Mouse (Mus musculus) E14TG2a.4 (cell line): ENCODE data around the gene Lcat.
A peak's percentile ranks its signal among the peaks of the same experiment; 100 is the strongest.

ENCODE experiments used
- H3K27me3 ChIP-seq: 2 replicates; pipeline ENCODE4 v1.6.1; 2014; ENCODE audit warnings: low read length, control low read depth; ENCODE audit not compliant: insufficient read depth
- H3K36me3 ChIP-seq: 2 replicates; pipeline ENCODE4 v1.6.1; 2014; ENCODE audit warnings: low read length, control low read depth; ENCODE audit not compliant: insufficient read depth
- H3K4me1 ChIP-seq: replicated peaks from 2 replicates; pipeline ENCODE4 v1.6.1; 2014; ENCODE audit warnings: low read depth, low read length, control low read depth
- H3K4me3 ChIP-seq: replicated peaks from 2 replicates; pipeline ENCODE4 v1.5.1; 2014; ENCODE audit warnings: mild to moderate bottlenecking, low read length
- H3K9me3 ChIP-seq: 2 replicates; pipeline ENCODE4 v1.6.1; 2014; ENCODE audit warnings: low read length, control low read depth
- CTCF ChIP-seq: conservative IDR thresholded peaks from 2 replicates; pipeline ENCODE4 v1.5.1; 2014; ENCODE audit warnings: low read length
- NANOG ChIP-seq: IDR thresholded peaks from 2 replicates; pipeline ENCODE4 v1.6.1; 2014; ENCODE audit warnings: borderline replicate concordance, low read length, mixed read lengths
- POU5F1 ChIP-seq: IDR thresholded peaks from 2 replicates; pipeline ENCODE4 v1.6.1; 2014; ENCODE audit warnings: low read length, borderline replicate concordance

The Lcat gene

GRCm38 (mm10) chr8:105959350-105959749 lies 16.2 kb upstream of the Lcat start:
- Histone ChIP-seq H3K4me3 (no peak overlapping the region), H3K9me3 (no peaks in the 10 kb centered on the region), H3K27me3 (no peaks in the 10 kb centered on the region), H3K36me3 (peaks cover 67% of the 10 kb centered on the region), H3K4me1 (peaks cover 68% of the 10 kb centered on the region)
- no peak for TF ChIP-seq NANOG
- TF ChIP-seq CTCF, result no peak
- TF ChIP-seq POU5F1, result no peak

GRCm38 (mm10) chr8:105957813-105958212 lies 14.6 kb upstream of the Lcat start:
- TF ChIP-seq CTCF (no peak), POU5F1 (no peak)
- H3K27me3 ChIP-seq, result no peaks in the 10 kb centered on the region
- H3K9me3 ChIP-seq, result no peaks in the 10 kb centered on the region
- H3K36me3 ChIP-seq, result peaks cover 76% of the 10 kb centered on the region
- H3K4me3 ChIP-seq, result no peak overlapping the region
- peaks cover 60% of the 10 kb centered on the region for H3K4me1 ChIP-seq

- Histone ChIP-seq H3K4me1 (peaks cover 54% of the 10 kb centered on the region), H3K4me3 (no peak overlapping the region), H3K9me3 (no peaks in the 10 kb centered on the region), H3K27me3 (no peaks in the 10 kb centered on the region), H3K36me3 (peaks cover 88% of the 10 kb centered on the region)
- TF ChIP-seq NANOG (no peak), POU5F1 (no peak), CTCF (no peak)
Observed at GRCm38 (mm10) chr8:105956556-105956955, 13.4 kb upstream of the Lcat start.

- peaks cover 45% of the 10 kb centered on the region for H3K4me1 ChIP-seq
- peaks cover 100% of the 10 kb centered on the region for H3K36me3 ChIP-seq
- no peaks in the 10 kb centered on the region for H3K27me3 ChIP-seq
- H3K9me3 ChIP-seq, result no peaks in the 10 kb centered on the region
- H3K4me3 ChIP-seq, result no peak overlapping the region
- TF ChIP-seq NANOG (no peak), POU5F1 (no peak), CTCF (no peak)
Observed at GRCm38 (mm10) chr8:105951057-105951659, 8.0 kb upstream of the Lcat start.

GRCm38 (mm10) chr8:105949350-105949749 lies 6.2 kb upstream of the Lcat start:
- Histone ChIP-seq H3K4me1 (peaks cover 42% of the 10 kb centered on the region), H3K27me3 (no peaks in the 10 kb centered on the region), H3K9me3 (no peaks in the 10 kb centered on the region), H3K36me3 (peaks cover 100% of the 10 kb centered on the region), H3K4me3 (no peak overlapping the region)
- no peak for TF ChIP-seq CTCF
- TF ChIP-seq POU5F1, result no peak
- no peak for TF ChIP-seq NANOG

- Histone ChIP-seq H3K4me3 (no peak overlapping the region), H3K4me1 (peaks cover 57% of the 10 kb centered on the region), H3K27me3 (0 out of 2 replicates have a peak, but pooled peaks cover 3% of the 10 kb centered on the region), H3K36me3 (peaks cover 78% of the 10 kb centered on the region), H3K9me3 (no peaks in the 10 kb centered on the region)
- no peak for TF ChIP-seq POU5F1
- TF ChIP-seq NANOG, result no peak
- TF ChIP-seq CTCF, result no peak
Observed at GRCm38 (mm10) chr8:105942542-105942941, 640 bp downstream of the Lcat start.

- TF ChIP-seq CTCF (no peak), NANOG (no peak), POU5F1 (no peak)
- Histone ChIP-seq H3K27me3 (0 out of 2 replicates have a peak, but pooled peaks cover 5% of the 10 kb centered on the region), H3K36me3 (peaks cover 72% of the 10 kb centered on the region), H3K4me1 (peaks cover 62% of the 10 kb centered on the region), H3K4me3 (no peak overlapping the region), H3K9me3 (no peaks in the 10 kb centered on the region)
Observed at GRCm38 (mm10) chr8:105942026-105942425, 1.2 kb downstream of the Lcat start.

GRCm38 (mm10) chr8:105938306-105938669 lies 4.9 kb downstream of the Lcat start, which contains the start of gene Psmb10:
TSS of gene Psmb10 (minus strand) at chr8:105938444.
- Histone ChIP-seq H3K4me1 (peaks cover 65% of the 10 kb centered on the region), H3K27me3 (0 out of 2 replicates have a peak, but pooled peaks cover 5% of the 10 kb centered on the region), H3K9me3 (no peaks in the 10 kb centered on the region), H3K4me3 (peak within 1 kb of the TSS; percentile 90), H3K36me3 (peaks cover 58% of the 10 kb centered on the region)
- TF ChIP-seq CTCF (no peak), POU5F1 (no peak), NANOG (no peak)
